Mouse (Mus musculus): ENCODE measurements at regions not wholly inside any gene's neighbourhood (a gene's known extent, or its start where the extent isn't known, plus 50 kb on each side); places are given as distances from the start of the nearest gene placed in this dataset.
"Not testable (repeated sequence)": the region's sequence is repeated elsewhere in the genome, so short reads cannot be mapped to it uniquely, and the experiment has no call there.

- no peak for DNase-seq
These were observed 58.8 kb downstream of the Emx2 start for GRCm38 (mm10) chr19:59516957-59517356.

- DNase-seq = no peak
These were observed 61.0 kb downstream of the Emx2 start for GRCm38 (mm10) chr19:59519156-59519555.

- DNase-seq = peak; percentile 22
These were observed 64.0 kb downstream of the Emx2 start for GRCm38 (mm10) chr19:59522176-59522575.

GRCm38 (mm10) chr19:59523356-59523755, 65.2 kb downstream of the Emx2 start:
- DNase-seq = no peak

- no peak for DNase-seq
These were observed 105.9 kb downstream of the Emx2 start for GRCm38 (mm10) chr19:59564101-59564500.

- DNase-seq = no peak
These were observed 110.7 kb downstream of the Emx2 start for GRCm38 (mm10) chr19:59568907-59569306.

DNA sequence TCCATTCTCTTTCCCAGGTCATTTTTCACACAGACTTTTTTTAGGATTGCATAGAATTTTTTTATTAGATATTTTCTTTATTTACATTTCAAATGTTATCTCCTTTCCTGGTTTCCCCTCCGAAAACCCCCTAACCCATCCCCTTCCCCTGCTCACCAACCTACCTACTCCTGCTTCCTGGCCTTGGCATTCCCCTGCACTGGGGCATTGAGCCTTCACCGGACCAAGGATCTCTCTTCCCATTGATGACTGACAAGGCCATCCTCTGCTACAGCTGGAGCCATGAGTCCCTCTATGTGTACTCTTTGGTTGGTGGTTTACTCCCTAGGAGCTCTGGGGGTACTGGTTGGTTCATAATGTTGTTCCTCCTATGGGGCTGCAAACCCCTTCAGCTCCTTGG, 111.4 kb downstream of the Emx2 start:
- DNase-seq = not testable (repeated sequence)

- no peak for DNase-seq
These were observed 116.2 kb downstream of the Emx2 start for GRCm38 (mm10) chr19:59574346-59574745.

- DNase-seq = no peak
These were observed 119.7 kb downstream of the Emx2 start for GRCm38 (mm10) chr19:59577886-59578285.

- no peak for DNase-seq
These were observed 121.5 kb downstream of the Emx2 start for GRCm38 (mm10) chr19:59579676-59580075.

DNA sequence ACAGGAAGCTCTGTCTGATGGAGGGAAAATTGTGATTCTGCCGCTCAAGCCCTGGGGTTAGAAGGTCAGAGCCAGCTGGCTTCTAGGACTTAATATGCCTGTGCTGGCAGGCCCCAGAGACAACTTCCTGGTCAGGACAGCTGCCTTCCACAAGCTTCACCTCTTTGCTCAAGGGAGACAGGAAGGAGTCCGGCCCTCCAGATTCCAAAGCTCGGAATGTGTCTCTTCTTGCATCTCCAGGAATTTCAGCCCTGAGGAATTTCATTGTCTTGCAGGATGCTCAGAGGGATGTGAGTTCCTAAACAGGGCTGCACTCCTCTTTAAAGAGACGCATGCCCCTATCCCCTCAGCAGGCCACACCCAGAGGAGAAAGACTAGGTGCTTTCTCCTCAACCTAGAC, 127.7 kb downstream of the Emx2 start:
- DNase-seq = no peak

DNA sequence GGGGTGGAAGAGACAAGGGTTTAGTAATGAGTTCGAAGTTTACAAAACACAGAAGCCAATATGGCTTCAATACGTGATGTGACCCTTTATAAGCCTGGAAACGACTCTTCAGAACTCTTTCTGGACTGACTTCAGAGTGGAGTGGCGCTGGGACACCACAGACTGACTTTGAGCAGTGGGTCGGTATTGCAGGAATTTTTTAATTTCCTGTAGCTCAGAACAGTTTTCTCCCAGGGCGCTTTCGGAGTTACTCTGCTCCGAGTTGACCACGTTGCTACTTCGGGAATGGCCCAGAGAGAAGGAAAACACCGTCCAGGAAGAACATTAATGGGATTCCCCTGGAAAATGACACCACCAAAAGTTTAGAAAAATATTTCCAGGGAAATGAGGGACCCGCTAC, 129.1 kb downstream of the Emx2 start:
- DNase-seq = no peak

DNA sequence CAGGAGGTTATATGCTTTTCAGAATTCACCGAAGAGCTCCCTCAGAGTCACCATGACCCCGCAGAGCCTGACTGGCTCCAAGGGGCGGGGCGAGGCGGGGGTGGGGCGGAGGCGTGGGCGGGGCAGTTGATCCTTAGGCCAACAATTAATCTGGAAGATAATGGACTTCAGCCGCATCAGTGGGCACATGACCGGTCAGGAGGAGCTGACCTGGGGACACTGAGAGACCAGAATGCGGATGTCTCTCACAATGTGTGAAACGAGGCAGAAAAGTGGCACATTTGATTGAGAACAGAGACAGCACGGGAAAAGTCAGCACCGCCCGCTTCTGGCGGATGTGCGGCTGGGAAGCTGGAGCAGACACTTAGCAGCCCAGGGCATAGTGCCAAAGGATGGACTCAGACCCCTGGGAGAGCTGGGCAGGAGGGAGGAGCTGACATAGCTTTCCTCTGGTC, 129.9 kb downstream of the Emx2 start:
- peak; percentile 82 for DNase-seq

- DNase-seq = no peak
These were observed 131.8 kb downstream of the Emx2 start for GRCm38 (mm10) chr19:59590021-59590420.

DNA sequence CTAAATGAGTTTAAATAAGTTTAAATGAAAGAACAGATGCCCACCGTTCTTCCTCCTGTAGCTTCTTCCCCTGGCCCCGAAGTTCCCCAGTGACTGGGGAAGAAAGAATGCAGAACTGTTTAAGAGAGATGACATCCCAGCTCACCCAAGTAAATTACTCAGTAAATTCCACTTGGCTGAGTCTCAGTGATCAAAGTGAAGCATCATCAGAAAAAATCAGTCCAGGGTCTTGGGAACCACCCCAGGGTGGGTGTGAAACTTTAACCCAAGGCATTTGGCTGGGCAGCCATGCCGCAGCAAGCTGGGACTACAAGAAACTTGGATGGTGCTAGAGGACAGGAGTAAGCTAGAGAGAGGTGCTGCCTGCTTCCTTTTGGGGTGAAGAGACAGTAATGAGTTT, 133.9 kb downstream of the Emx2 start:
- no peak for DNase-seq

DNA sequence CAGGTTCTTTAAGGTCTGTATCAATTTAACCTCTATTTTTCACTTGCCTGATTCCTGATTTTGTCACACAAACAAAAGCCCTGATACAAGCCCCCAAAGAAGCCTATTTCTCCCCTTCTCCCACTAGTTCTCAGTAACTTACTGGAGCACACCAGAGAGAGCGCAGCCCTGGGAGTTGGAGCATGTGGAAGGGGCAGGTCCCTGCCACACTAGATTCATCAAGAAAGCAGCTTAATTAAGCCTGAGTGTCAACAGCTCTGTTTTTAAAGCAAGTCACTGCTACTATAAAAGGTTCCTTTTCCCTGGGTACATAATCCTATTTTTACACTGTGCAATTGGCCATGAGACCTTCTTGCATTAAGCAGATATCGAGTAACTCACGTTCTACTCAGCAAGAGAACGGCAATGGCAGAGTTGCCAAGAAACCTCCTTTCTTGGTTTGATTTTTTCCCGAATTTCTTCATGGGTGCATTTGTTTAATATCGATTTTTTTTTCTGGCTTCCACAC, 166.2 kb downstream of the Emx2 start:
- no peak for DNase-seq

- no peak for DNase-seq
These were observed 169.5 kb downstream of the Emx2 start for GRCm38 (mm10) chr19:59627681-59628080.

DNA sequence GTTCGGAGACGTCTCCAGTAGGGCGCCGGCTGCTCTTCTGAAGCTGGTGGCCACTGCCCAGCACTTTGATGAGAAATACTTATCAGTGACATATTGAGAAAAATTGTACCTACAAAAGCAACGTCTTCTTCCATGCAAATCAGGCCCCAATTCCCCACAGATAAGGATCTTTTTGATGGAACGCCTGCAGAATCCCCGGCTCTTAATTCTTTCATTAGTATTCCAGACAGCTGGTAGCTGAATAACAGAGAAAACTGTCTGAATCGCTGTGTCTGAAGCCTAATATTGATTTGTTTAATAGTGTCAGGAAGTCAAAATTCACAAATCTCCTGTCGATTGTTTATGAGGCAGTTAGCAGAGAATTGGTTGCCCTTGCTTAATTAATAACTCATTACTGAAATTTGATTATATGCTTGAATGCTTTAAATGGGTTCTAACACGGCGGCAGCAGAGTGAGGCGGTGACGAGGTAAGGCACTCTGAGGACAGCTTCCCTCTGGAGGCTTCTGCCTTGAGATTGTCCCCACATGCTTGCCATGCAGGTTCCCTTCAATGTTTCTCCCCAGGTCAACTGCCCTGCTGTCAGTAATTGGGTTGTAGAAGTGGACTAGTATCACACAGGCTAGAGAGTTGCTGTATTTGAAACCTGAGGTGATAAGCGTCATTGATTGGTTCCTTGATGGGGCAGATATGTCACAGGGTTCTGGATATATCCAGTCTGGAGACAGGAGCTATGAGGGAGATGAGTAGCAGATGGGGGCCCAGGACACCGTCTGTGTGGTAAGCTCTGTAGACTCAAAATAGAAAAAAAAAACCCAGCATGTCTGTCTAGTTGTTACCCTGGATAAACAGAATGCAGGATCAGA, 170.4 kb downstream of the Emx2 start:
- DNase-seq = peak; percentile 33

- peak; percentile 21 for DNase-seq
These were observed 170.9 kb downstream of the Emx2 start for GRCm38 (mm10) chr19:59629161-59629445.

DNA sequence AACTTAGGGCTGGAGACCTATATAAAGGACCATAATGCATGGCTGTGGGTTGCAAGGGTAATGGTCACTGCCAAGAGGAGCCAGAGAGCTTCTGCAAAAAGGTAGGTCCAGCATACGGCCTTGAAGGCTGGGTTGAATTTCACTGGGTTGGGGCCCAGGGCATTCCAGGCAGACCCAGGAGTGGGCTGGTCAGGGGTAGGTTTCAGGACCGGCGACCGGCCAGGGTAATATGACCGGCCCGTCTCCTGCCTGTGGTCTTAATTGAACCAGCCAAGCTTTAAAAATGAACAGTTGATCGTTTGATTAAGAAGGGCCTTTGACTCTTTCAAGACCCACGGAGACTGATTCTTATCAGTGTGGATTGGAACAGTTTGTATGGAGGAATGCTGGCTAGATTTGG, 171.9 kb downstream of the Emx2 start:
- peak; percentile 21 for DNase-seq

GRCm38 (mm10) chr19:59630706-59631105, 172.5 kb downstream of the Emx2 start:
- DNase-seq = peak; percentile 27

DNA sequence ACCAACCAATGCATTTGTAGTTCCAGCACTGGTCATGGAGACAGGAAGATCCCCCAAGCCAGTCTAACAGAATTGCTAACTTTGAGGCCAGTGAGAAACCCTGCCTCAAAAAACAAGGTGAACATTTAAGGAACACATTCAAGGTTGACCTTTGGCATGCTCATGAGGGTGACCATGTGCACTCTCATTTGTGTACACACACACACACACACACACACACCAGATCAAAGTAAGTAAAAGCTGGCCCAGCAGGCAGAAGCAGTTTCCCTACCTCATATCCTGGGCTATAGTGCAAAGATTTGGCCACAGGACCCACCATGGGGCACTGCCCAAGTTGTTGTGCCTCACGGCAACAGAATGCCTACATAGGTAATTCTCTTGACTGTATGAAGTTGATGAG, 173.4 kb downstream of the Emx2 start:
- DNase-seq = peak; percentile 36

- no peak for DNase-seq
These were observed 178.1 kb downstream of the Emx2 start for GRCm38 (mm10) chr19:59636271-59636670.

DNA sequence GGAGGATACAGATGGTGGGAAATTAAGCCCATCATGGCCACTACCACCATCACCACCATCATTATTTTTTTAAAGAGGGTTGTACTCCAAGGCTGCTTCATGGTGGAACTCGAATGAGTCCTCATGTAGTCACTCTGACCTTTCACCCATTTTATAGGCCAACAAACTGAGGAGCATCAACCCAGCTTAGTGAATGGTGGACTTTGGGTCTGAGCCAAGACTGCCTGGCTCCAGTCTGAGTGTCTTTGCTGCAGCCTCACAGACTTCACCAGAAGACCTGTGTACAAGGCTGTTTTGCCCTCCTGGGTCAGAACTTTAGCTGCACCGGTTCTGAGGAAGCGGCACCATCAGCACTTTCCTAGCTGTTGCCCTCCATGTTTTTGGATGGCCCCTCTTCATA, 184.4 kb downstream of the Emx2 start:
- no peak for DNase-seq

DNA sequence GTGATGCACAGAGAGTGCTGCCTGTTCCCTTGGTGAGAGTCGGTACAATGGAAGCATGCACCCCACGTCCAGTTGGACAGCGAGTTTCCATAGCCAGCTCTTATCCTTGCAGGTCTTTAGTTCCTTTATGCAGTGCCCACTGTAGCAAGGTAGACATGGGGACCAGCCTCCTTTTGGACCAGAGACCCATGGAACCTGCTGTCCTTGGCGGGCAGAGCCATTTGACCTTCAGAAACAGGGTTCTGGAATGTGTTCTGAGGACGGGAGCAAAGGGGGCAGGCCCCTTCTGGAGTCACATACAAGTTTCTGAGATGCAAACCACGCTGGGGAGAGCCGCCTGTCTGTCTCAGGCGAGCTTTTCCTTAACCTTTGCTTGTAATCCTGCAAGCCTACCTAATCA, 188.1 kb downstream of the Emx2 start:
- no peak for DNase-seq
